Mouse (Mus musculus): ENCODE data around the gene Nos3. TPM values are rescaled to one million over a fixed set of nuclear protein-coding genes. Genes with fewer than 3 reads are reported as not detected.

Nos3 gene
- total RNA-seq, 2 experiments from 2014 or later, result 10.0 to 10.2 TPM

GRCm38 (mm10) chr5:24343977-24344436 is 20.6 kb upstream of the Nos3 start:
- DNase-seq, result peak; percentile 48
- intact Hi-C loops (cut with DNase I), result no loop called here

GRCm38 (mm10) chr5:24344477-24345051 is 20.0 kb upstream of the Nos3 start:
- DNase-seq, result peak; percentile 57
- intact Hi-C loops (cut with DNase I), result no loop called here

DNA sequence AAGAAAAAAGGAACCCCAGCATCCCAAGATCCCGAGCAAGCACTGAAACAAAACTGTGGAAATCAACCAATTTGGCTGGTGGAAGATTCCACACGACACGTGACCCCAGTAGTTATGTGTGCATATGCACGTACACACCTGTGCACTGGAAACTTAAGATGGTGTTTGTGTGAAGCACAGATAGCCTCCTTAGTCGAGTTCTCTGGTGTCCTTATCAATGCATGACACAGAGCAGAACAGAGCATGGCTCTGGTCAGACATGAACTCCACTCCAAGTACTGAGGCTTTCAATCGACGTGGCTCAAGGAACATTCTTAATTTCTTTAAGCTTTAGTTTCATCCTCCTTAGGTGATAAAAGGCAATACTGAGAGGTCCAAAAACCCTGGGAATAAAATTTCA is 18.3 kb upstream of the Nos3 start:
- intact Hi-C loops (cut with DNase I), result no loop called here
- DNase-seq, result no peak

GRCm38 (mm10) chr5:24347186-24347875 is 17.3 kb upstream of the Nos3 start:
- intact Hi-C loops (cut with DNase I), result no loop called here
- DNase-seq, result no peak

DNA sequence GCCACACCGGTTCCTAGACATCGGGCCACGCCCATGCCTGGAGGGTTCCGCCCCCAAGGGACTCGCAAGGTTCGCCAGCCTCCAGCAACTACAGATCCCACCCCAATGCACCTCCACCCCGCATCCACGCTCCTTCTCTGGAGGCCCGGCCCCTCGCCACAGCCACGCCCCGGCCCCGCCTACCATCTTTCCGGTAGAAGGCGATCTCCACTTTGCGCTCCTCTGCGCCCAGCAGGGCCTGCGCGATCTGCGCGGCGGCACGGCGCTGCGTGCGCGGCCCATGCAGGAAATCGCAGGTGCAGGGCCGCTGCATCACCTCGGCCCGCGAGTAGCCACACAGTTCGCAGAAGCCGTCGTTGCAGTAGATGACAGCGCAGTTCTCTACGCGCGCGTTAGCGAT is 16.5 kb upstream of the Nos3 start:
- intact Hi-C loops (cut with DNase I), result no loop called here
- peak; percentile 59 for DNase-seq

DNA sequence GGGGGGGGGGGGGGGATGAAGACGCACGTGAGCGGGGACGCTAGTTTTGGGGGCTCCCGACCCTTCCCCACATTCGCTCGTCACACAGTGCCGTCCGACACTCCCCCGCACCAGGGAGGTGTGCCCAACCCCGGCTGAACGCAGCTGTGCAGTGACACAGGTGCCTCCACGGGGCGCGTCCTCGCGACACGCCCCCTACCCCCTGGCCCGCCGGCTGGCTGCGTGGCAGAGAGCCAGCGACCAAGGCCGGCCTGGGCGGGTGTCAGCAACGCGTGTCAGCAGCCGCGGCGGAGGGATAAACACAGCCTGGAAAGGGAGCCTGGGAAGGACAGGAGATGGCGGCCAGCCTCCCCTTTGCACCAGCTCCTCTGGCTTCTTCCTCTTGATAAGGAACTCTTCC is 16.1 kb upstream of the Nos3 start:
- DNase-seq, result no peak
- intact Hi-C loops (cut with DNase I), result no loop called here

DNA sequence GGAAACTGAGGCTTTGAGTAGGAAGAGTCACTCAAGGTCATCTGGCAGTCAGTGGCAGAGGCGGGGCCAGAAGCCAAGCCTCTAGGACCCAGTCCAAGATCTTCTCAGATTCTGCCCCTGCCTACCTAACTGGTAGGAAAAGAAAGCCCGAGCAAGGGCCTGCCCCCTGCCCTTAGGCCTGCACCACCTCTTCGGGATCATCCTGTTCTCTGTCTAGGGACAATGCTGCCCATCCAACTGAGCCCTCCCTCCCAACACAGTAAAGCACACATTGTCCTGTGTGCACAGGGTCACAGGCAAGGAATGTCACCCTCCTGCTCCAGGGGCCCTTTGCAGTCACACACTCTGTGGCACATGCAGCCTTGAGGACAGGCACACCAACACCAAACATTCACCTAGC is 14.5 kb upstream of the Nos3 start:
- intact Hi-C loops (cut with DNase I), result no loop called here
- DNase-seq, result no peak

DNA sequence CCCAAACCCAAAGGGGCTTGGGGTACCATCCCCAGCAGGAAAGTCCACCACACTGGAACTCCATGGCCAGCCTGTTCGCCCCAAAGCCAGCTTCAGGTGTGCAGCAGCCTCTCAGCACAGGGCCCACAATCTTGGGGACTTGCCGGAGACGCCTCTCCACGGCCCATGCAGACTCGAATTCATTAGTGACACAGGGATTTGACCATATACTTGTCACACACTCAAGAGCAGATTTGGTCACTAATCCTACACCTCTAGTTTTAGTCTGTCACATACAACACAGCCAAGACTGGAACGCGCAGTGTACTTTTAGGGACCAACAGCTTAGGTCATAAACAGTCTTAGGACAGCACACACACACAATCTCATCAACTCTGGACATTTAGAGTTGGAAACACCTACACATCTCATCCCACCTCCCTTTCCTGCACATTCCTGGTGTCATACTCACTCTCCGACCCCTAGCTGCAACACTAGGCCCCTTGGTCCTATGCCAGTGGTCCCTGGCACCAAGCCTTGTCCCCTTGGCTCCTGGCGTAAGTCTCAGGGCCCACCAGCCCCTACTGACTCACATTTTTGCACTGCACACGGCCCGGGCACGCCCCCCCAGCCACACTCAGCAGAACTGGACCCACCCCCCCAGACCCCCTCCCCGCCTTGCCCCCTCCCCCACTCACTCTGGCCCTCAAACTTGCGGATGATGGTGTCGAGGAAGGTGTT is 13.9 kb upstream of the Nos3 start:
- DNase-seq, result peak; percentile 55
- intact Hi-C loops (cut with DNase I), result no loop called here

DNA sequence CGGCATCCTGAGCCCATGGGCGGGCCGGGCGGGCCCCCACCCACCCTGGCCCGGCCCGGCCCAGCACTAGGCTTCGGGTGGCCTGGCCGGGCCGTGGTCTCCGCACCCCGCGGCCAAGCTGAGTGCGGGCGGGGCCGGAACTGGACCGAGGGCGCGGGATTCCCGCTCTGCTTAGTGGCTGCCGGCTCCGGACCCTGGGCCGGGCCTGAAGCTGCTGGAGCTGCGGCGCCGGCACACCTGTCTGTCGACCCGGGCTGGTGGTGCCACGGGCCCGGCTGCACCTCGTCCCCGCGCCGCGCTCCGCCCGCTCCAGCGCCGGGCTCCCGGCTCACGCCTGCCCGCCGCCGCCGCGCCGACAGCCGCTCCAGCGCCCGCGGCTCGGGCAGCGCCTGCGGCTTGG is 13.3 kb upstream of the Nos3 start, which contains the start of gene Kcnh2:
Gene Kcnh2 (minus strand): TSS at position 327 of the 400 bp plus-strand sequence.
- intact Hi-C loops (cut with DNase I), result no loop called here

GRCm38 (mm10) chr5:24351701-24352171 is 12.9 kb upstream of the Nos3 start:
- intact Hi-C loops (cut with DNase I), result no loop called here

More for the DNA sequence above, 13.3 kb upstream of the Nos3 start, which contains the start of gene Kcnh2:
- no peak for DNase-seq

GRCm38 (mm10) chr5:24352251-24352859 is 12.3 kb upstream of the Nos3 start:
- peak; percentile 42 for DNase-seq
- intact Hi-C loops (cut with DNase I), result no loop called here

More at GRCm38 (mm10) chr5:24351701-24352171, 12.9 kb upstream of the Nos3 start:
- peak; percentile 90 for DNase-seq

- intact Hi-C loops (cut with DNase I), result no loop called here
These were observed 11.3 kb upstream of the Nos3 start for GRCm38 (mm10) chr5:24353327-24353726.

DNA sequence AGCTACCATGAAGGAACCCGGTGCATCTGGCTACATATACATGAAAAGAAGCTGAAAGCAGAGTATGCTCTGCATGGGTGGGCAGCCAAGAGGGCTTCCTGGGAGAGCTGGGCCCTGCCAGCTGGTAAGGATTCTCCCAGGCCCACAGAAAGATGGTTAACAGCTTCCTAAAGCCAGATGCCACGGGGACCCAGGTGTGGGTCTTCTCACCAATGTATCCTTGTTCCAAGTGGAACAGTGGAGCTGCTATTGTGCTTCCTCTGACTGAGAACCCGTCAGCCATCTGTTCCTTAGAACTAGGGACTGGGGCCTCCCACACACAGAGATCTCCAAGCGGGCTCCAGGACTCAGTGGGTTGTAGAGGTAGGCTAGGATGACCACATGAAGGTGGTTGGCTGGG is 7.8 kb upstream of the Nos3 start:
- DNase-seq, result peak; percentile 40

More at GRCm38 (mm10) chr5:24353327-24353726, 11.3 kb upstream of the Nos3 start:
- DNase-seq, result no peak

DNA sequence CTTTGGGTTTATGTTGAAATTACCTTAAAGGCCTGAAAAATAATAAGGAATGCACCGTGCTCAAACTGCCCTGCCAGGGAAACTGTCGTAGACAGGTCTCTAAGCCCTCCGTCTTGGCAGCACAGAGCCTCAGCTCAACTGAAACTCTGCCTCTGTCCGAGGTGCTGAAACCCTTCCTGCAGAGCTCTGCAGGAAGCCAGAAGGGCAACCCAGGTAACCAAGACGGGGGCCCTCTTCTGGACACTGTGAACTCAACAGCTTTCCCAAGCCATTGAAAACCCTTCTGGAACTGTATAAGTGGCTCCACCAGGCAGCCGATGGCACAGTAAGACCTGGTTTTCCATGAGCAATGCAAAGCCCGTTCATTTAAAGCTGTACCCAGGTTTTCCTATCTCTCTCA is 7.1 kb upstream of the Nos3 start:
- DNase-seq, result peak; percentile 48
- intact Hi-C loops (cut with DNase I), result loop anchor here (5.0 kb wide), 1 partner anchor 90 kb away; no protein-coding TSS in a partner anchor

More for the DNA sequence above, 7.8 kb upstream of the Nos3 start:
- intact Hi-C loops (cut with DNase I), result loop anchor here (5.0 kb wide), 1 partner anchor 89 kb away; no protein-coding TSS in a partner anchor

DNA sequence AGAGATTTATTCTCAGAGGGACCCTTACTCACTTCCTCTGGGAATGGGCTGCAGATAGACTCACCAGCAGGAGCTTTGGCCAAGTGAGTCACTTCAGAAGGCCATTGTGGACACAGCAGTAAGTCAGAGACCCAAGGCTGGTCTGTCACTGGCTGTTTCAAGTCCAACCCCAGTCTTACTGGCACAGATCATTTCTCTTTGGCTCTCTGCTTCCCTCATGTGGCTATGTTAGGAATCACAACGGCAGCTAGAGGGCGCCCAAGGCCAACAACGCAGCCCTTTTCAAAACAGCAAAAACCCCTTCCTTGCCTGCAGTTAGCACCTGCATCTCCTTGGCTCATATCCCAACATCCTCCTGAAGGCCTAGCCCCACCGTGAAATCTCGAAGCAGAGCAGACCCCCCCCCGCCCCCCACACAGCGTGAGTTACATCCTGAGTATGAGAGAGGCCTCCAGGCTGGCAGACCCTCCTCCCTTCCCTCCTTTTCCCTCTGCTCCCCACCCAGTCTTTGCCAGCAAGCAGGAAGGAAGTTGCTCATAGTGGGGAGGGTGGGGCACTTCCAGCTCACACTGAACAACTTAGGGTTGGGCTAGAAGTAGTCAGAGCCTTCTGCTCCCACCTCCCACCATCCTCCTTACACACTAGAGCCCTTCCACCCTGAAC is 3.7 kb upstream of the Nos3 start:
- intact Hi-C loops (cut with DNase I), result loop anchor here (10.0 kb wide), 1 partner anchor 186 kb away; no protein-coding TSS in a partner anchor
- peak; percentile 82 for DNase-seq

GRCm38 (mm10) chr5:24363467-24363866 is 1.1 kb upstream of the Nos3 start:
- intact Hi-C loops (cut with DNase I), result loop anchor here (10.0 kb wide), 1 partner anchor 189 kb away; no protein-coding TSS in a partner anchor
- DNase-seq, result no peak

DNA sequence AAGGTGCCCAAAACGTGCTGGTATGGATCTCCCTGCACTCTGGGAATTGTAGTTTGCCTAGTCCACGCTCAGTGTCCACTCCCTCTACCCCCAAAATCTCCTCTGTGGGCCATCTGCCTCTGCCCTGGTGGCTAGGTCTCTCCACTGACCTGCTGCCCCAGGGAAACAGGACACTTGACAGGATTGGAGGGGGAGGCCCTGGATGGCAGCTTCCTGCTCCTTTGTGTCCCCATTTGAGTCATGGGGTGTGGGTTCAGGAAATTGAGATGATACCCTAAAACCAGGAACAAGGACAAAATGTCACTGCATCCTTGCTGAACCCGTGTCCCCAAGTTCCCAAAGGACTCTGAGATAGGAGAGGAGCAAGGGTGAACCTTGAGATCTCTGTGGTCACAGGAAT is 549 bp upstream of the Nos3 start:
- intact Hi-C loops (cut with DNase I), result loop anchor here (10.0 kb wide), 1 partner anchor 189 kb away; no protein-coding TSS in a partner anchor
- no peak for DNase-seq

DNA sequence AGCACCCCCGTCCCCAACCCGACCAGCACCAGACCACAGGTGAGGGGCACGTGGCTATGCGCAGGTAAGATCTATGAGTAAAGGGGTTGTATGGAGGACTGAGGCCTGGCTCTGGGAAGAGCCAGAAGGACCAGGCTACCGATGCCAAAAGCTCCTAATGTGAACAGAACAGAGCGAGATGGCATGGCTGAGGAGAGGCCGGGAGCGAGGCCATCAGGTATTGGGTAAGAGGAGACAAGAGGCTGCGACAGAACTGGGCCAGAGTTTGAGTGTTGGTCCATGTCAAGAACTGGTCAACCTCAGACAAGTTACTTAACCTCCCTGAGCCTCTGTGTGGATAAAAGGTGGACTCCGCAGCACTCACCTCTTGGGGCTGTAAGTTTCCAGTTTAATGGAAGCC is 353 bp downstream of the Nos3 start:
- DNase-seq, result no peak
- intact Hi-C loops (cut with DNase I), result loop anchor here (10.0 kb wide), 1 partner anchor 190 kb away; no protein-coding TSS in a partner anchor

GRCm38 (mm10) chr5:24365528-24365927 is 918 bp downstream of the Nos3 start:
- intact Hi-C loops (cut with DNase I), result loop anchor here (10.0 kb wide), 1 partner anchor 191 kb away; no protein-coding TSS in a partner anchor
- DNase-seq, result no peak

DNA sequence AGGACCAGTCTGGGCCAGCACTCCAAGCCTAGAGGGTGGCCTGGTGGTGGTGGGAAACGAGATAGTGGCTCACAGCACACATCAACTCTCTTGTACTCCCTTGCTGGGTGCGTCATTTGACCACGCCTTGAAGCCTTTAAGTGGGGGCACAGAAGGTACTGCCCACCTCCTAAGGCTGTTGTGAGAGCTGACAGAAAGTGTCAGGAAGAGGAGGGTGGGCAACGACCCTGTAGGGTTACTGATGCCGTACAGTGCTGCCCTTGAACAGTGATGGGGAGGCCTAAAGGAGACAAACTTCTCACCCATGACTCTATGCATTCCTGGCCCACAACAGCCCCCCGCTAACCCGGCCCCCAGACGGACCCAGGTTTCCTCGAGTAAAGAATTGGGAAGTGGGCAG is 1.8 kb downstream of the Nos3 start:
- intact Hi-C loops (cut with DNase I), result loop anchor here (10.0 kb wide), 1 partner anchor 192 kb away; no protein-coding TSS in a partner anchor
- DNase-seq, result no peak
